Mouse (Mus musculus): ENCODE measurements at regions not wholly inside any gene's neighbourhood (a gene's known extent, or its start where the extent isn't known, plus 50 kb on each side); places are given as distances from the start of the nearest gene placed in this dataset.

- H3K36me3 ChIP-seq (replicated peaks; ENCODE audit: insufficient read depth, low read length), result no peaks in the 10 kb centered on the region
- ATAC-seq, result no peak
- H3K9me3 ChIP-seq (ENCODE audit: low read length), result no peaks in the 10 kb centered on the region
- 34% methylated on average over 4 of the region's 4 CpGs for WGBS (ENCODE audit: insufficient replicate concordance)
- no peaks in the 10 kb centered on the region for H3K4me1 ChIP-seq (ENCODE audit: insufficient read depth)
- no peak overlapping the region for H3K4me2 ChIP-seq (ENCODE audit: low read depth, low read length)
- no peak overlapping the region for H3K27ac ChIP-seq (ENCODE audit: low read depth)
- no peaks in the 10 kb centered on the region for H3K27me3 ChIP-seq (ENCODE audit: insufficient read depth, low read length)
- no peak overlapping the region for H3K9ac ChIP-seq (replicated peaks)
- no peak for DNase-seq
- no peak overlapping the region for H3K4me3 ChIP-seq (ENCODE audit: low read depth, low read length)
- TF ChIP-seq EP300 (IDR thresholded peaks at IDR 0.05; ENCODE audit: low read depth) (no peak), CTCF (IDR thresholded peaks at IDR 0.05; ENCODE audit: low read depth) (no peak)
Measured at GRCm38 (mm10) chr11:111444791-111445190, 378.8 kb downstream of the Kcnj2 start.

GRCm38 (mm10) chr11:111445764-111446163, 379.8 kb downstream of the Kcnj2 start:
- Histone ChIP-seq H3K4me2 (ENCODE audit: low read depth, low read length) (no peak overlapping the region), H3K9me3 (ENCODE audit: low read length) (no peaks in the 10 kb centered on the region), H3K27ac (ENCODE audit: low read depth) (no peak overlapping the region), H3K4me3 (ENCODE audit: low read depth, low read length) (no peak overlapping the region), H3K9ac (replicated peaks) (no peak overlapping the region), H3K27me3 (ENCODE audit: insufficient read depth, low read length) (no peaks in the 10 kb centered on the region), H3K36me3 (replicated peaks; ENCODE audit: insufficient read depth, low read length) (no peaks in the 10 kb centered on the region), H3K4me1 (ENCODE audit: insufficient read depth) (no peaks in the 10 kb centered on the region)
- 6% methylated on average over 4 of the region's 4 CpGs for WGBS (ENCODE audit: insufficient replicate concordance)
- no peak for DNase-seq
- TF ChIP-seq CTCF (IDR thresholded peaks at IDR 0.05; ENCODE audit: low read depth) (peak; percentile 69), EP300 (IDR thresholded peaks at IDR 0.05; ENCODE audit: low read depth) (no peak)
- 0 out of 2 replicates have a peak, but pooled peaks have one; percentile 29 for ATAC-seq

GRCm38 (mm10) chr11:111450811-111451494, 385.0 kb downstream of the Kcnj2 start:
- 70% methylated on average over 3 of the region's 3 CpGs for WGBS (ENCODE audit: insufficient replicate concordance)
- Histone ChIP-seq H3K9me3 (ENCODE audit: low read length) (no peaks in the 10 kb centered on the region), H3K36me3 (replicated peaks; ENCODE audit: insufficient read depth, low read length) (no peaks in the 10 kb centered on the region), H3K4me2 (ENCODE audit: low read depth, low read length) (no peak overlapping the region), H3K27me3 (ENCODE audit: insufficient read depth, low read length) (no peaks in the 10 kb centered on the region), H3K4me3 (ENCODE audit: low read depth, low read length) (no peak overlapping the region), H3K27ac (ENCODE audit: low read depth) (no peak overlapping the region), H3K9ac (replicated peaks) (no peak overlapping the region), H3K4me1 (ENCODE audit: insufficient read depth) (no peaks in the 10 kb centered on the region)
- no peak for ATAC-seq
- TF ChIP-seq CTCF (IDR thresholded peaks at IDR 0.05; ENCODE audit: low read depth), result no peak
- no peak for TF ChIP-seq EP300 (IDR thresholded peaks at IDR 0.05; ENCODE audit: low read depth)
- no peak for DNase-seq

- 85% methylated on average over 10 of the region's 10 CpGs for WGBS (ENCODE audit: insufficient replicate concordance)
- ATAC-seq, result no peak
- H3K4me3 ChIP-seq (ENCODE audit: low read depth, low read length), result no peak overlapping the region
Measured at GRCm38 (mm10) chr11:111460046-111460445, 394.1 kb downstream of the Kcnj2 start.

GRCm38 (mm10) chr11:111484981-111485380, 419.0 kb downstream of the Kcnj2 start:
- no peak overlapping the region for H3K27ac ChIP-seq (ENCODE audit: low read depth)
- H3K4me1 ChIP-seq (ENCODE audit: insufficient read depth), result no peaks in the 10 kb centered on the region
- WGBS (ENCODE audit: insufficient replicate concordance), result 68% methylated on average over 6 of the region's 6 CpGs
- ATAC-seq (no peak), DNase-seq (no peak)
- no peaks in the 10 kb centered on the region for H3K36me3 ChIP-seq (replicated peaks; ENCODE audit: insufficient read depth, low read length)
- TF ChIP-seq EP300 (IDR thresholded peaks at IDR 0.05; ENCODE audit: low read depth) (no peak), CTCF (IDR thresholded peaks at IDR 0.05; ENCODE audit: low read depth) (no peak)
- no peaks in the 10 kb centered on the region for H3K9me3 ChIP-seq (ENCODE audit: low read length)
- no peaks in the 10 kb centered on the region for H3K27me3 ChIP-seq (ENCODE audit: insufficient read depth, low read length)
- no peak overlapping the region for H3K9ac ChIP-seq (replicated peaks)
- no peak overlapping the region for H3K4me3 ChIP-seq (ENCODE audit: low read depth, low read length)
- H3K4me2 ChIP-seq (ENCODE audit: low read depth, low read length), result no peak overlapping the region

More at GRCm38 (mm10) chr11:111460046-111460445, 394.1 kb downstream of the Kcnj2 start:
- Histone ChIP-seq H3K27me3 (ENCODE audit: insufficient read depth, low read length) (no peaks in the 10 kb centered on the region), H3K4me1 (ENCODE audit: insufficient read depth) (no peaks in the 10 kb centered on the region), H3K9ac (replicated peaks) (no peak overlapping the region), H3K4me2 (ENCODE audit: low read depth, low read length) (no peak overlapping the region), H3K9me3 (ENCODE audit: low read length) (no peaks in the 10 kb centered on the region), H3K36me3 (replicated peaks; ENCODE audit: insufficient read depth, low read length) (no peaks in the 10 kb centered on the region), H3K27ac (ENCODE audit: low read depth) (no peak overlapping the region)
- TF ChIP-seq CTCF (IDR thresholded peaks at IDR 0.05; ENCODE audit: low read depth) (no peak), EP300 (IDR thresholded peaks at IDR 0.05; ENCODE audit: low read depth) (no peak)
- DNase-seq, result no peak

GRCm38 (mm10) chr11:111512471-111512870, 446.5 kb downstream of the Kcnj2 start:
- H3K36me3 ChIP-seq (replicated peaks; ENCODE audit: insufficient read depth, low read length), result no peaks in the 10 kb centered on the region
- H3K9me3 ChIP-seq (ENCODE audit: low read length), result no peaks in the 10 kb centered on the region
- no peak overlapping the region for H3K27ac ChIP-seq (ENCODE audit: low read depth)
- TF ChIP-seq EP300 (IDR thresholded peaks at IDR 0.05; ENCODE audit: low read depth) (no peak), CTCF (IDR thresholded peaks at IDR 0.05; ENCODE audit: low read depth) (no peak)
- H3K27me3 ChIP-seq (ENCODE audit: insufficient read depth, low read length), result no peaks in the 10 kb centered on the region
- no peaks in the 10 kb centered on the region for H3K4me1 ChIP-seq (ENCODE audit: insufficient read depth)
- 56% methylated on average over 4 of the region's 4 CpGs for WGBS (ENCODE audit: insufficient replicate concordance)
- H3K9ac ChIP-seq (replicated peaks), result no peak overlapping the region
- no peak for DNase-seq
- H3K4me3 ChIP-seq (ENCODE audit: low read depth, low read length), result no peak overlapping the region
- no peak for ATAC-seq
- no peak overlapping the region for H3K4me2 ChIP-seq (ENCODE audit: low read depth, low read length)
